Mouse (Mus musculus) ES-E14 (cell line): ENCODE results near the gene Ppp1r14c.

Experiments
- CHD2 ChIP-seq: IDR thresholded peaks from 2 replicates; pipeline ENCODE4 v1.6.1; 2014; ENCODE audit warnings: mild to moderate bottlenecking, low read depth, low read length, inconsistent platforms
- HCFC1 ChIP-seq: IDR thresholded peaks from 2 replicates; pipeline ENCODE4 v1.6.1; 2012; ENCODE audit warnings: low read length, inconsistent platforms, borderline replicate concordance; ENCODE audit not compliant: insufficient read depth
- ZC3H11A ChIP-seq: IDR thresholded peaks from 2 replicates; pipeline ENCODE4 v1.6.1; 2012; ENCODE audit warnings: low read depth, mild to moderate bottlenecking, inconsistent platforms, low read length, borderline replicate concordance
- ZNF384 ChIP-seq: IDR thresholded peaks from 2 replicates; pipeline ENCODE4 v1.6.1; 2012; ENCODE audit warnings: low read depth, low read length, inconsistent platforms

- no peak for TF ChIP-seq ZNF384
- TF ChIP-seq ZC3H11A, result no peak
- no peak for TF ChIP-seq CHD2
- no peak for TF ChIP-seq HCFC1
Observed at GRCm38 (mm10) chr10:3507484-3508221, 141.8 kb downstream of the Ppp1r14c start.
